Comparison of ENCODE assay signal across 11 mouse cellular contexts in genomic region chr5:63262568-63262967, GRCm38 (mm10).
A peak's percentile ranks its signal among the peaks of the same experiment; 100 is the strongest.
DNase-seq lines count a peak whose midpoint lies in the region.
"Had no signal": no experiment of that assay in that cellular context is flagged by ENCODE, and none has a peak within 500 bp of the region (broad histone marks: within the 10 kb centered on the region; RNA-seq: fewer than 3 reads in every experiment).

No protein-coding gene starts in this region.

- DNase-seq in adrenal gland, adult 8-10 months, result peak; percentile 1
- DNase-seq in adrenal gland, postnatal 14 days, result no peak
- DNase-seq in kidney, postnatal 14 days, result peak; percentile 2
- DNase-seq in kidney, adult 9 months, result no peak
- peak; percentile 2 for DNase-seq in right cerebral cortex, postnatal 4 days
- no peak for DNase-seq in right cerebral cortex, postnatal 25 days
- DNase-seq in heart, adult 18-20 months, result no peak
- DNase-seq in heart, adult 9 months (ENCODE audit: low spot score in 2 of 2), result no peak
- DNase-seq: gastrocnemius, postnatal 14 days; kidney, adult 18-20 months; lung, postnatal 36 days had no signal

Comparison
In these comparisons a context has a peak if more than half of its experiments do, and no peak if none do; other contexts are left out.
1. DNase-seq: peak in adrenal gland, adult 8-10 months (single experiment), kidney, postnatal 14 days (single experiment) and right cerebral cortex, postnatal 4 days (single experiment); none in adrenal gland, postnatal 14 days (single experiment), kidney, adult 9 months (single experiment), right cerebral cortex, postnatal 25 days (single experiment), heart, adult 18-20 months (0 of 2) and heart, adult 9 months (0 of 2).